Mouse (Mus musculus) layer of hippocampus, adult 2 months (tissue): ENCODE results near the gene Ahsg. TPM values are rescaled to one million over a fixed set of nuclear protein-coding genes. Genes with fewer than 3 reads are reported as not detected.
A peak's percentile ranks its signal among the peaks of the same experiment; 100 is the strongest.

Experiments used
- DNase-seq, 2 experiments: peaks; one replicate each; pipeline ENCODE4 v3.0.0; 2022; ENCODE audit warnings: low spot score in 2 of 2
- H3K27ac ChIP-seq: fragments of 200-600 bp; 2 replicates; pipeline ENCODE4 v1.8.1; 2022
- H3K4me3 ChIP-seq: fragments of 200-600 bp; 2 replicates; pipeline ENCODE4 v1.8.1; 2022; ENCODE audit warnings: mild to moderate bottlenecking
- CTCF ChIP-seq: fragments of 200-600 bp; conservative IDR thresholded peaks from 2 replicates; pipeline ENCODE4 v1.8.1; 2022; ENCODE audit warnings: antibody characterized with exemption, mild to moderate bottlenecking, moderate library complexity
- total RNA-seq, 2 experiments: library from RNA; stranded (reverse); gene quantifications; 2 replicates each; pipeline ENCODE4 v1.2.3; 2021

The Ahsg gene
- total RNA-seq, 2 experiments from 2014 or later = not detected

DNA sequence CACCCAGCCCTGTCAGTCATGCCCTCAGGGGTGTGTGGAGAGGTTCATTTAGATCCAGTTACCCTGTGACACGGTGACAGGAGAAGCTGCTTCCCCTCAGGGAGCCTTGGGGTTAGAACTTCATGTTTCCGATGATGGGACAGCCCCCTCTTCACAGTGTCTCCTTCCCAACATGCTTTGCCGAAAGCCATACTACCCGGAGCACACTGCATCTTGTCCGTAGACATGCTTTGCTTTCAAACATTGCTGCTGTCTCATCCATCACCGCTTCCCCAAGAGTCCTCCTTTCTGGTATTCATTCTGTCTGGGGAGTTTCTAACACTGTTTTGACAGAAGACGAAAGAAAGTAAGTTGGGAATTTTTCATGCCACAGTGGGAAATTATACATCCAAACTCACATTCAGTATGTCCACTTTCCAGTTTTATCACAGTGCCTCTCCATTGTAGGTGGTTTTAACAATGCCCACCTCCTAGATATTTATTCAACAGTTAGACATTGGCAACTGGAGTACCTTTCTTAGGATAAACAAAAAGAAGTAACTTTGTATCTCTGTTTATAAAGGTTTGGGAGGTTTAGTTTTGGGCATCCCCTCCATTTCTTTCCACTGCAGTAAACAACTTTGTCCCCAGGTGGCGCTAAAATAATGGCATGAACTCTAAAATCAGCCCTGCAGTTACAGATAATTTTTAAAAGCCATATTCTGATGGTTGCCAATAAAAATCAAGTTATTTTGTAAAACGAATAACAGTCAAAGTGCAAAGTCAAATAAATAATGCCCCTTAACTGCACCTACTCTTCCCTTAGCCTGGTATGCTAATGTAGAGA lies 14.6 kb upstream of the Ahsg start:
- peak in 1 of 2 experiments; percentile 55 for DNase-seq
- Histone ChIP-seq H3K27ac (0 out of 2 replicates have a peak overlapping the region, but pooled peaks have one; percentile 23), H3K4me3 (no peak overlapping the region)
- peak; percentile 89 for TF ChIP-seq CTCF

DNA sequence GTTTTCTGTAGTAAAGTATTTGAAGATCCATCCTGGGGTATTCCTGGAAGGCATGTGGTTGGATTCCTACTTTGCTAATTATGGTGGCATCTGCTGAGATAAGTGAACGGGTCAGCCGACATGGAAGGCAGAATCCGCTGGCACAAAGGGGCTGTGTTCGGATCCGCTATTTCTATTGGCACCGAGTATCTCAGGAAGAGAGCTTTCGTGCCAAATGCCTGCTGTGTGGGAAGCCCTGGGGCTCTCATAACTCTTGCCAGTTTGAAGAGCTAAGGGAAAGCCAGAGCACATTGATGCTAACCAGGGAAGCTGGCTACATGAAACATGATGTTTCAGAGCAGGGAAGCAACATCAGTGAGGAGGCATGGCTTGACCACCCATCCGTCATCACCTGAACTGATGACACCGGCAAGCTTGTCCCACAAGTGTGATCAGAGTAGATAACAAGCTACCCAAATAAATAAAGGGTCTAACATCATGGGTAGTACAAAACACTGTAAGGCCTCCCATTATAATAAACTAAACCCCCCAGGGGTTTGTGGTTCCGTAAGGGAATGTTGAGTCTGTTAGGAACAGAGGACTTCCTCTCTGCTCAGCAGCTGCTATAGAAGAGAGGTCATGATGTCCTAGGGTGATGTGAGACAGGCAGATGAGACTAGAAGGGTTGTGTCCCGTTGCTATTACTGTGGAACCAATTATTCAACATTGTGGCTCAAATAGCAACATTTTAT lies 13.3 kb upstream of the Ahsg start:
- no peak overlapping the region for H3K27ac ChIP-seq
- peak; percentile 27 to 29 for DNase-seq
- TF ChIP-seq CTCF = no peak
- H3K4me3 ChIP-seq = no peak overlapping the region

- no peak for DNase-seq
- Histone ChIP-seq H3K4me3 (no peak overlapping the region), H3K27ac (no peak overlapping the region)
- no peak for TF ChIP-seq CTCF
Observed at GRCm38 (mm10) chr16:22878716-22879115, 12.4 kb upstream of the Ahsg start.

- H3K27ac ChIP-seq = no peak overlapping the region
- DNase-seq = no peak
- H3K4me3 ChIP-seq = no peak overlapping the region
- no peak for TF ChIP-seq CTCF
Observed at GRCm38 (mm10) chr16:22879945-22880595, 11.0 kb upstream of the Ahsg start.

DNA sequence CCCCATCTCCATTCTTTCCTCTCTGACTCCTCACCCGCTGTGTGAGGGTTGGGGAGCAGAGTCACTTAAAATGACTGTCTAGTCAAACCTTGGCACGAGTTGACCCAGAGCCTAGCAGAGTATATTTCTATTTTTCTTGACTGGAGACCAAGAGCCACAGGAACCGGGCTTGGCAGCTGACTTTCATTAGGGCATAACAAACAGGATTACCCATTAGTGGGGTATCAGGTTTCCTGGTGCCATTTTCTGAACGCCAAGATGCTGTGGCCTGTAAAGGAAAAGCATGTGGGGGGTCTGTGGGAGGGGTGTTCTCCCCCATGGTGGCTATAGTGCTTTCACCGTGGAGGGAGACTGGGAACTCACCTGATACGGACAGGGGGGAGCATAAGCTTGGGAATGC lies 10.2 kb upstream of the Ahsg start:
- Histone ChIP-seq H3K4me3 (no peak overlapping the region), H3K27ac (no peak overlapping the region)
- no peak for DNase-seq
- TF ChIP-seq CTCF = no peak

DNA sequence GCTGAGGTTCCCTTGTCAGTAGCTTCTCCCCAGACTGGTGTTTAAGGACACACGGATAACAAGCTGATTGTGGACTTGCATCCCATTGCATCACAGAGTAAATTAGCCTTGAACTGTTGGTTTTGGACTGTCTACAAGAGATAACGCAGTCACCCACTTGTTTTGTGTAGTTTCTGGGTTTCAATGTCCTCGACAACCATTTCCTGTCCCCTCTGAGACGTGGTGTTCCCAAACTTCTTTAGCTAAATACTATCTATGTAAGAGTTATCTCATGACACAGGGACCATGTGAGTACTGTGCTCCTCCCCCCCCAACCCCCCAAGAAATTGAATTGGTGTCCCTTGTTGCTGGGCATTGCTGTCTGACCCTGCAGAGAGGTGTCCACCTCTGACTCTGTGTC lies 9.6 kb upstream of the Ahsg start:
- DNase-seq = no peak
- TF ChIP-seq CTCF = no peak
- Histone ChIP-seq H3K27ac (no peak overlapping the region), H3K4me3 (no peak overlapping the region)

GRCm38 (mm10) chr16:22883441-22883840 lies 7.6 kb upstream of the Ahsg start:
- TF ChIP-seq CTCF = no peak
- Histone ChIP-seq H3K27ac (no peak overlapping the region), H3K4me3 (no peak overlapping the region)
- DNase-seq = no peak

GRCm38 (mm10) chr16:22885356-22885755 lies 5.7 kb upstream of the Ahsg start:
- Histone ChIP-seq H3K4me3 (no peak overlapping the region), H3K27ac (no peak overlapping the region)
- TF ChIP-seq CTCF = no peak
- no peak for DNase-seq

DNA sequence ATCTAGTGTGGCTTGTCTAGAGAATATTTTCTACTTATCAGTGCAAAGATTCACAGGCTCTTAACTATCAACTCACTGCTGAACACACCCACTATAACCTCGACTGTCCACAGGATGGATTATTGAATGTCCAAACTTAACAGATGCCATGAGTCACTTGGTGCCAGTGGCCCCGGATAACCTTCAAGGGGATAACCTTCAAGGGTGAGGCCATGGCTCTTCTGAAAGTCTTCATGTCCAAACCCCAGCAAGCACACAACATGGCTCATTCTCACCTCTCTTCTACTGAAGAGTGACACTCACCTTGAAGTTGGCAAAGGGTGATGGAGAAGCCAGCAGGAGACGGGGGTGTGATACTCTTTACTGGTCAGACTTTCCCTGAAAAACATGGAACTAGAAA lies 4.4 kb upstream of the Ahsg start:
- Histone ChIP-seq H3K27ac (no peak overlapping the region), H3K4me3 (no peak overlapping the region)
- TF ChIP-seq CTCF = no peak
- DNase-seq = no peak

DNA sequence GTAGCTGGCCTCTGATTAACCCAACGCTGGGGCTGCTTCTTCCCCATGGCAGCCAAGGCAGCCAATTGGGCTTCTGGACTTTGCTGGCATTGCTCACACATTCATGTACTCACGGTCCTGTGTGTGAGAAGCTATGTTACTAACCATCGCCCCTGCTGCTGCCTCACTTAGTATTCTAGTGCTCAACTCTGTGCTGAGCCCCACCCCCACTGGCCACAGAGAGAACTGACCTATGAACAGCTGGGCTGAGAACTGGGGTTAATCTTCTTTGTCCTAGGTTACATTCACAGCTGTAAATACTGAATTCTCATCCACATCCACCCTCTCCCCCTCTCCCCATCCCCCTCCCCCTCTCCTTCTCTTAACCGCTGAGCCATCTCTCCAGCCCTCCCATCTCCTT lies 2.2 kb upstream of the Ahsg start:
- no peak overlapping the region for H3K4me3 ChIP-seq
- no peak overlapping the region for H3K27ac ChIP-seq
- TF ChIP-seq CTCF = no peak
- no peak for DNase-seq

GRCm38 (mm10) chr16:22889716-22890115 lies 1.4 kb upstream of the Ahsg start:
- Histone ChIP-seq H3K27ac (no peak overlapping the region), H3K4me3 (no peak overlapping the region)
- TF ChIP-seq CTCF = no peak
- no peak for DNase-seq

- no peak for TF ChIP-seq CTCF
- H3K4me3 ChIP-seq = no peak overlapping the region
Observed at GRCm38 (mm10) chr16:22891733-22892154, 667 bp downstream of the Ahsg start.

GRCm38 (mm10) chr16:22894095-22894494 lies 3.0 kb downstream of the Ahsg start:
- TF ChIP-seq CTCF = no peak
- H3K27ac ChIP-seq = no peak overlapping the region
- H3K4me3 ChIP-seq = no peak overlapping the region
- DNase-seq = no peak

More at GRCm38 (mm10) chr16:22891733-22892154, 667 bp downstream of the Ahsg start:
- no peak for DNase-seq
- no peak overlapping the region for H3K27ac ChIP-seq
